Mouse (Mus musculus): Measurements from ENCODE around the gene Atg7.
"Not testable (repeated sequence)": the region's sequence is repeated elsewhere in the genome, so short reads cannot be mapped to it uniquely, and the experiment has no call there.

The Atg7 gene

DNA sequence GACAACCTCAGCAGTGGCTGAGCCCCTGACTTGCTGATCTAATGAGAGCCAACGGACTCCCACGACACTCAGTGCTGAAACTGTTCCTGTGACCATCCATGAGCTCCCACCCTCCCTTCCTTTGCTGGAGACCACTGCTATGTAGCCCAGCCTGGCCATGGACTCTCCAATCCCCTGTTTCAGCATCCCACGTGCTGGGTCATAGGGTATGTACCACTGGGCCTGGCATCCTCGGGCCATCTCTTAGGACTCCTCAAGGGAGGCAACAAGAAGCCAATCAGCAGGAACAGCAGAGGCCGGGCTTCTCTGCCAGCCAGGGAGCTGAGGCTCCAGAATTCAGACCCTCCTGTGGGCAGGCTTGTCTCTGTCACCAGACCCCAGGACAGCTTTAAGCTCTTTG lies 239.3 kb downstream of the Atg7 start:
- no peak for DNase-seq (ENCODE audit: low spot score)

DNA sequence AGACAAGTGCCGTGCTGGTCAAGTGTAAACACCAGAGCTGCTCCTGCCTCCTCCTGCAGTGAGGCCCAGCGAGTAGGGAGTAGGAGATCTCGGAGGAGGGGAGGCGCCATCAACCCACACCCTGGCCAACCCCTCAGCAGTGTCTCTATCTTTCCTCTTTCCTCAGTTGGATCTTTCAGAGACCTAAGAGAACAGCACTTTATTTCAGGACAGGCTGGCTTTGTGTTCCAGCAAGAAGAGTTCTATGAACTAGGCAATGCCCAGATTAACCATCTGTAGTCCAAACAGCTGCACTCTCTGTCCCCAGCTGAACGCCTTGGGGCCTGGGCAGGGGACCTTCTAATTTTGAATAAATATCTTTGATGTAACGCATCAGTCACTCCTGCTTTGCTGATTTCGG lies 239.8 kb downstream of the Atg7 start:
- peak; percentile 49 for DNase-seq (ENCODE audit: low spot score)

DNA sequence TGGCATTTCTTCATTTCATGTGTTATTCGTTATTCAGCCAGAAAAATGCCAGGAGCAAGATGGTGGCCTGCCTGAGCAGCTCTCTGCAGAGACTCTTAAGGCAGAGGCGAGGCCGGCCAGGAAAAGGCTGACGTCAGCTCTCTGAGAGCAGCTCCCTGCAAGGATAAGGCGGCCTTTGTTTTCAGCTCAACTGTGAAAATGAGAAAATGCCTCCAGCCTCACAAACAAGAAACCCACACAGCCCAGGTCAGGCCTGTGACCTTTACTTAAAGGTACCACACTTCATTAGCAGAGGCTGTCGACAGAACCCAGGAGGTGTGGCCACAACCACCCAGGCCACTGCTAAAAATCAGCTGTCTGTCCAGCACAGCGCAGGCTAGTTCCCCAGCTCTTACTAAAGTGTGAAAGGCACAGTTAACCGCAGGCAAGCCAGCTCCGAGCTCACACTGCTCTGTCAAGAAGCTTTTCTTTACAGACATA lies 240.4 kb downstream of the Atg7 start:
- peak; percentile 96 for DNase-seq (ENCODE audit: low spot score)

DNA sequence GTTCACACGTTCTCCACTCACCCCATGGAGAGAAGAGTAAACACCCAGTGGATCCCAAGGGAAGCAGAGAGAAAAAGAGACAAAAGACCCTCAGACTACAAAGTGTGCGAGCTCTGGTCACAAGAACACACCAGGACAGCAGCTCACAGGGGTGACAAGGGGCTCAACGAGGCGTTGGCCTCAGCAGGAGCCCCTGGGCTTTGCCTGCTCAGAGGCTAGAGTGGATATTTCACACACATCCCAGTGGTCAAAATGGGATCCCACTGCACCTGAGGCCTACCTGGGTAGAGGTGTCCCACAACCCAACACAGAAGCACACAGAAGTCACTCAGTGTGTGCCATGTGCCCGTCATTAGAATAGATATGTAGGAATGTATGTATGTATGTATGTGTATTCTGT lies 242.2 kb downstream of the Atg7 start:
- no peak for DNase-seq (ENCODE audit: low spot score)

DNA sequence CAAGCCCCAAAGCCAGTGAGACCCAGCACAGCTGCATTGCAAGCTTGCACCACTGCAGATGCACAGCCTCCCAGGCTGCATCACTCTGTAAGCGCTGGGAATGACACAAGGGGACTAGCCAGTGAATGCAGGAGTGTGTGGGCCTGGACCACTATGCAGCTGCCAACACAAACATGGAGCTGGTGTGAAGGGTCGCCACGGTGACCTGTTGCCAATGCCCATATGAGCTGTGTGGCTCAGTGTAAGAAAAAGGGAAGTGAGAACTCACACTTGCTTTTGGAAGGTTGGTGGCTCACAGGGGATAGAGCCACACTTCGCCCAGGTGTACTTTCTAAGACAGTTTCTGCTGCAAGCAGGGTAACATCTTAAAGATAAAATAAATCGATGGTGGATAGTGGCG lies 243.1 kb downstream of the Atg7 start:
- DNase-seq (ENCODE audit: low spot score): no peak

DNA sequence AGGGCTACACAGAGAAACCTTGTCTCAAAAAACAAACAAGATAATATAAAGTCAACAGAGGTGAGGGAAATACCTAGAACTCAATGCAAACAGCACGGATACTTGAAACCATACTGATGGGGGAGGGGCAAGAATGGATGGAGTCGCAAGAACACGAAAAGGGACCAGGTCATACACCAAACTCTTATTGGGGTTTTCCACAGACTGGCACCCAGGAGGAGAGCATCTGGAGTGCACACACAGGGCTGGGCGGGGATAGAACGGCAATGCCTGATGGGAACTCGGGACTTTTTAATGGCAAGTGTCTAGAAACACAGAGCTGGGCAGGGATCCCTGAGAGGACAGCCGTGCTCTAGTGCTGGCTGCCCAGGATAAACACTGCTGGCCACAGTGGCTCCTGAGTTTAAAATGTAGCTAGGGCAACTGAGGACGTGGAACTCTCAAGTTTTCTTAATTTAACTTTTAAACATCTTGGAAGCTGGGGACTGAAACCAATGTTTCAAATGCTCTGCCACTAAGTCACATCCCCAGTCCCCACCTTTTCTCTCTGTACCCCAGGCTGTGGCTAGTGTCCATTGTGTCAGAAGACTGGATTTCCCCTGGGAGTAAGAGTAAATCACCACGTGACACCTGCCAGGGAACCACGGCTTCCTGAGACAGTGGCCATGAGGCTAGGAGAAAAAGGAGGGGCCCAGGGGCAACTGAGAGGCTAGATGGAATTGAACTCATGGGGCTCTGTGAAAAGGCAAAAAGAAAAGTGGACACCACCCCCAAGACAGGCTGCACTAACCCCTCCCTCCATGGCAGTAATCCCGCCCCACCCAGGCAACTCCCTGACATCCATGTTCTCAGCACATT lies 243.8 kb downstream of the Atg7 start:
- no peak for DNase-seq (ENCODE audit: low spot score)

DNA sequence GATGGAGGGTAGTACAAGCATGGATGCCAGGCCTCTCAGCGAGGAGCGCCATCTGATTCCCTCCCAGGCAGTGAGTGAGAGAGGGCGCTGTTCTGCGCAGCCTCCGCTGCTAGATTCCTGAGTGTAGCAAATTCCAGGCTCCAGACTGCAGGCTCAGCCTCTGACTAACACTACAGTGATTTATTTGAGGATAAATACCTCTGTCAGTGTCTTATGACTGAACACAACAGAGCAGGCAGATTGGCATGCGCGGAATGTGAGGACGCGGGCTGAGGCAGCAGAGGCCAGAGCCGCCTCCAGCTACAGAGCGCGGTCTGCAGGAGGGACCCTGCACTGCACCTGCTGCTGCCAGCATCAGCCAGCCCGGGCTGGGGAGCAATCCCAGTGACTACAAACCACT lies 246.0 kb downstream of the Atg7 start:
- peak; percentile 88 for DNase-seq (ENCODE audit: low spot score)

DNA sequence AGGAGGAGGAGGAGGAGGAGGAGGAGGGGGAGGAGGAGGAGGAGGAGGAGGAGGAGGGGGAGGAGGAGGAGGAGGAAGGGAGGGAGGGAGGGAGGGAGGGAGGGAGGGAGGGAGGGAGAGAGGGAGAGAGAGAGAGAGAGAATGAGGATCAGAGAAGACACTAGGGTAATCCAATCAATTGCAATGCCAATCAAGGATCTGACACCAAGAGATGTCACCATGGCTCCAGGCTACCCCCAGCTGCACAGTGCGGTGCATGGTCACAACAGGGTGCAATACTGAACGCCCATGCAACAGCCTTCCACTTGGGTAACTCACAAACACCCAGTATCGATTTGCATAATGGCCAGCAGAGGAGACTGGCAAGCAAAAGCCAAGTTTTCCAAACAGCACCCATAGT lies 247.1 kb downstream of the Atg7 start:
- not testable (repeated sequence) for DNase-seq (ENCODE audit: low spot score)

DNA sequence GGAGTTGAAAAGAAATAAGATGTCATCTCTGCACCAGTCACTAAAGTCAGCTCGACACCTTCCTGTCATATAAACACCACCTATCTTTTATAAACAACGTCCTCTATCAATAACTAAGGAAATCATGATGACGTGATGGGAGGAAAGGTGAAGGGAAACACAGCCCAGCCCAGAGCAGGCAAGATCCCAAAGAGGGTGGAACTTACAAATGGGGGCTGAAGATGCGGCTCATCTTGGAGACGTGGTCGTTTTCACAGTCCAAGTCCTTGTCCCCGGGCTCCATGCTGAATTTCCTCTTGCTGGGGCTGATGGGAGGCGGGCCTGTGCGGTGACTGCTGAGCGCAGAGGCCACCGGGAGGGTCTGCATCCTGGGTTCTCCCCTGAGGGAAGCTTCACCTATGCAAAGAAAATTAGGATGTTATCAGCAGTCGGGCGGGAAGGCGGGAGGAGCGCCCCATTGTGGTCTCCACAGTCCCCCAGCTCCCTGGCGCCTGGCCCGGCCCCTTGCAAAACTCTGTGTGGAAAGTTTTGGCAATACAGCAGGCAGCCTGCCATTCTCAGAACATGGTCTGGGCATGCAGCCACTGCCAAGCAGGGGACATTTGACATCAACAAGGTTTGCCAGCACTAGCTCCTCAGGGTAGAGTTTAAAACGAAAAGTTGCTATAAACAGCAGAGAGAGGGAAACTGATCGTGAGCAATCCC lies 247.7 kb downstream of the Atg7 start:
- no peak for DNase-seq (ENCODE audit: low spot score)

DNA sequence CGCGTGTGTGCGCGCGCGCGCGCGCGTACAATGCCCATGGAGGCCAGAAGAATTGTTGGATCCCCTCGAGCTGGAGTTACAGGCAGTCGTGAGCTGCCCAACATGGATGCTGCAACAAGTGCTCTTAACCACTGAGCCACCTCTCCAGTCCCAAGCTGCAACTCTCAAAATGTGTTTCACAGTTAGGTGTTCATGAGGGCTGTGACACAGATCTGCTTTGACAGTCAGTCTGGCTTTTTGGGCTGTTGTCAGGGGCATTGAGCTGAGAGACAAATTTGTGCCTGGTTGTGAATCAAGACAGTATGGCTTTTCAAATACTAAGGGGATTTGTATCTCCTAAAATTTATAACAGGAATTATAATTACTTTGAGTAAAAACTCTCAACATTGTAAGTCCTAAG lies 248.4 kb downstream of the Atg7 start:
- no peak for DNase-seq (ENCODE audit: low spot score)

DNA sequence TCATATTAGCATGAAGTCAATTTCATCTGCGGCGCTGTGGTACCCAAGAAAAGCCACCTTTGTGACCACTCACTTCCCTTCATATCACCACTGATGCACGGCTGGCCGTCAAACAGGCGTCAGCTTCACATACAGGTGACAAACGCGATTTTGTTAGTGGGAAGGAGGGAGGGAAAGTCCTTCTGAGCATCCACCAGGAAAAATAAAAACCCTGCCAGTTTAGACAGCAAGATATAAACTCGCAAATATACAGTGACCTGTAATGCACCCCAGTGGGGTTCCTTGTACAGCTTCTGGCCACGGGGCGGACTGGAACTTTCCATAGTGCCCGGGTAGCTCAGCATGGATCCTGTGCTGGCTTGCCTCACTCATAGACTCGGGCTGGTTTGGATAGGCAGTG lies 248.9 kb downstream of the Atg7 start:
- no peak for DNase-seq (ENCODE audit: low spot score)

DNA sequence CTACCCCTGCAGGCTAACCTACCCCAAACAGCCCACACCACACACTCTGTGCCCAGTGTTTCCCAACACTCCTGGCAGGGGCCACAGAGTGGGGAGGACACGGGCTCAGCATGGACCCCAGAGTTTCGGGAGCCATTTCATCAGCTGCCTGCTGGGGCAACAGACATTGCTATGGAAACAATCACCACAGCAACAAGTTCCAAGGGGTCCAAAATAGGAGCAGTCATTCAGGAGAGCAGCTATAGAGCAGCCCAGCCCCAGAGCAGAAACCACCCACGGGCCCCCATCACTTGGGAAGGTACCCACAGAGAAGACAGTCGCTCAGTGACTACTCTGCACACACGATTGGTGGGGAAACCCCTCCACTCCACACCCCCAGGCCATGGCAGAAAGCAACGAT lies 249.5 kb downstream of the Atg7 start:
- DNase-seq (ENCODE audit: low spot score): peak; percentile 80

DNA sequence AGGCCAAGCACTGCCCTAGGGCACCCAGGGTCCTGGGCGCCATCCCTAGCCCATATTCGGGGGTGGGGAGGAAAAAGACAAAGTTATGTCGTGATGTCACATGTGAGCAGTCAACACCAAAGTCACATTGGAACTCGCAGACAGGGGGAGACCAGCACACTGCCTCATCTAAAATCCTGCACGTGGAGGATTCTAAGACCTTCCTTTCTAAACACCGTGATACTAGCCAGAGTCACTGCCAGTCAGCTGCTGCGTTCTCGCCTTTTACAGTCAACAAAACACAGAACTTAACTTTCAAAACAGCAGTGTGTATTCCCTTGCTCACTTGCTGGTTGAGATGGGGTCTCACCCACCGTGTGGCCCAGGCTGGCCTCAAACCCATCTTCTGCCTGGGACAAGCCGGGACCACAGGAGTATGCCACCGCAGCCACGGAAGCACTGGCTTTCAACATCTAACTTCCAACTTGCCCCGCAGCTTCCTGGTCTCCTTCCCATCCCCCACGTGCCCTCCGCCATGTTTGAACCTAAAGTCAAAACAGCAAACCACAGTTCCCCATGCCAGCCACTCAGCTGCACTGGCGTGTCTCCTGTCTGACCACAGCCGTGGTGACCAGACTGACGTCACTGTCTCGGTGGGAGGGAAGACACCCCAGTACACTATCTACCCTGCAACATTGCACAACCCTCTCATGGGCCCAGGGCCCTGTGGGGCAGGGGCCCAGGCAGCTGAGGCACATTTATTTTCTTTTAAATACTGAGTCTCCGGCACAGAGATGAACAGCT lies 250.7 kb downstream of the Atg7 start:
- no peak for DNase-seq (ENCODE audit: low spot score)

DNA sequence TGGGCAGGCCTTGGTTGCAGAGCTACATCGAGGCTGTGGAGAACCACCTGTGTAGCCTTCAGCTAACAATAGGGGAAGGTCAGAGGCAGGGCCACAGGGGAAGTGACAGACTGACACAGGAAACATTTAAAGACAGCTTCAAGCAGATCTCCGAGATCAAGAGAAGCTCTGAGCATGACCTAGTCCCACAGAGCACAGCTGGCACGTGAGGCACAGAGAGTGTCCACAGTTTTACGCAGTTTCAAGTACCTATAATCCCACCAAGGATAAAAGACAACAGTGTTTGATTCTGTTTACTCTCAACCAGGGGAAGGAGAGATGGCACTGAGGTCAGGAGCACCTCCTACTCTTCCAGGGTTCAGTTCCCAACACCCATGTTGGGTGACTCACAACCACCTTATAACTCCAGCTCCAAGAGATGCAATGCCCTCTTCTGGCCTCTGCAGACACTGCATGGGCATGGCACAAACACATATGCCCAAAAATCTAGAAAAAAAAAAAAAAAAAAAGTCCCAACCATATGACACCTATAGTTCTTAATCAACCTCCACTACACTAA lies 251.7 kb downstream of the Atg7 start:
- DNase-seq (ENCODE audit: low spot score): no peak

DNA sequence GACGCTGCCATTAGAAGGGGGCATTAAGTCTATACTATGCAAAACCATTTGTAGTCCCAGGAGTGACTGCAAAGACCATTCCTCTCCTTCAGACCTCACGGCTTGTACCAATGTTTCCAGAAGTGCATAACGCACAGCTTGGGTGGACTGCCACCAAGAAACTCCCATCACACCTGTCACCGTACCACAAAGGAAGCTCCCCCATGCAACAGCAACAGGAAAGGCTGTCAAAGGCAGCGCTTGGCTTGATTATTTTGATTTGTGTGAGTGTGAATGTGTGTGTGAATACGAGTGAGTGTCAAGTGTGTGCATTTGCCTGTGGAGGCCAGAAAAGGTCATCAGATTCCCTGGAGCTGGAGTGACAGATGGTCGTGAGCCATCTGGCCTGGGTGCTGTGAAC lies 252.3 kb downstream of the Atg7 start:
- no peak for DNase-seq (ENCODE audit: low spot score)

DNA sequence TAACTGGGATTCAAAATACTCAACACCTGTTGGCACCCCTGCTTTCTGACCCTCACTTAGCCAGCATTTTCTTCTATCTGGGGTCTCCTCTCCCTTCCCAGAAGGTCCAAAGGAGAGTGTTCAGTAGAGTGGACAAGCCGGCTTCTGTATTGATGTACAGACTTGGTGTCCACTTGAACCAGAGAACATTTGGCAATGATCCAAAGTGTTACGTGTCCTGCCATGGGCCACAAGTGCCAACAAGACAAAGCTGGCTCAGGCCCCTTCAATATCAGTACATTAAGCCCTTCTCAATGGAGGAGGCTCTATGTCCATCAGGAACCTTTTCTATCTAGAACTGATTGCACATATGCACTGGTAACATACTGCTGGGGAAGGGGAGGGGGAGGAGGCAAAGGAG lies 253.4 kb downstream of the Atg7 start:
- DNase-seq (ENCODE audit: low spot score): no peak

DNA sequence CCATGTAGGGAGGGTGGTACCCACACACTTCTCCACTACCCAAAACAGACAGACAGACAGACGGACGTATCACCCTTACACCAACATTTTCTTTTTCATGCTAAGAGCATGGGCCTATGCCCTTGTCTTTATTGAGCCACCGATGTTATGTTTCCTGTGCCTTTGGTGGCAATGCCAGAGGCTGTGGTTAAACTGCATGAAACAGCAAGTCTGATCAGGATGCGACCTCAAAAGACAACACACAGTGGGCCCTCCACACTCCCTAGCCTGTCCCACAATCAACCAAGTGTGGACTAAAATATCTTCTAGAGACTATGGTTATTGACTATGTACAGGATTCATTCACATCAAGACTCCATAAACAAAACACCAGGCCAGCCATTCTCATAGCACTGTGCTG lies 256.1 kb downstream of the Atg7 start:
- no peak for DNase-seq (ENCODE audit: low spot score)

DNA sequence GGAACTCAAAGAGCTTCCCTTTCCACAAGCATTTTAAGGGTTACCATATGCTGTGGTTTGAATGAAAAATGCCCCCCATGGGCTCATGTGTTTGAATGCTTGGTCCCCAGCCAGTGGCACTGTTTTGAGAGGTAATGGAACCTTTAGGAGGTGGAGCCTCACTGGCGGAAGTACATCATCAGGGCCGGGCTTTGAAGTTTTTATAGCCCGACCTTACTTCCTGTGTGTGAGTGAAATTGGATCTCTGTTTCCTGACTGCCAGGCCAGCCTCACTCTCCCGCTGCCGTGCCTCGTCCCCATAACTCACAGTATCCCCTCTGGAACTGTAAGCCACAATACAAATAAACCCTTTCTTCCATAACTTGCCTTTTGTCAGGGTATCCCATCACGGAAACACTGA lies 256.8 kb downstream of the Atg7 start:
- peak; percentile 77 for DNase-seq (ENCODE audit: low spot score)

DNA sequence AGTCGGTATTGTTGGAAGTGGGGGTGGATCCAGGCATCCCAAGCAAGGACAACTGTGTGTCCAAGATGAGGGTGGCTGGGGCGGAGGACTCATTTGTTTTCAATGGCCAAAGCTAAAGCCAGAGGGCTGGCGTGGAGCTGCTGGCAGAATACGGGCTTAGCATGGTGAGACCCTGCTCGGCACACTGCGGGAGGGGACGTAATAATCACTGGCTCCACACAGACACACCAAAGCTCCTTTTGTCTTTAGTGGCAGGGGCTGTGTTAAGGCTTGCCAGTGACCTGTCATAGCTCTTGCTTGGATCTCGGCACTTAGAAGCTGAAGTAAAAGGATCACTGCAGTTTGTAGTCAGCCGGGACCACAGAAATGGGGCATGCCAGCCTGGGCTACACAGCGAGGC lies 257.3 kb downstream of the Atg7 start:
- DNase-seq (ENCODE audit: low spot score): no peak

DNA sequence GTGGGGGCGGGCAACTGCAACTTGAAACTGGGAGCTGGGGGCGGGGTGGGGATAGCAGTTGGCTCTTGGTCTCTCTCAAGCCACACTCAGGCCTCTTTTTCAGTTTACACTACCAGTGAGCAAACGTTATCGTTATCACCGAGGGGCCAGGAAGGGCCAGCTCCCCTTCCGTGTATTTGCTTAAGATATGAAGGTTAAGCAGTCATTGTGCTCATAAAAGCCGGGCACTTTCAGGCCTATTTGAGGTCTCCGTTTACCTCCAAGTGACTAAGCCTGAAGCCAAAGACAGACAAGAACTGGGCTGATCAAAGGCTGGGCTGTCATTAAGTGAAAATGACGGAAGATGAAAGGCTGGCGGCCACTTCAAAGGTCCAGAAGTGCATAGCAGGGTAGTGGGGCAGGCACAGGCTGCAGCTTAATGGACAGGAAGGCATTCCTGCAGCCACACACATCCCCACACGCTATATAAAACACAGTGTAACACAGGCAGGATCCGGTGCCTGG lies 258.5 kb downstream of the Atg7 start:
- peak; percentile 86 for DNase-seq (ENCODE audit: low spot score)

DNA sequence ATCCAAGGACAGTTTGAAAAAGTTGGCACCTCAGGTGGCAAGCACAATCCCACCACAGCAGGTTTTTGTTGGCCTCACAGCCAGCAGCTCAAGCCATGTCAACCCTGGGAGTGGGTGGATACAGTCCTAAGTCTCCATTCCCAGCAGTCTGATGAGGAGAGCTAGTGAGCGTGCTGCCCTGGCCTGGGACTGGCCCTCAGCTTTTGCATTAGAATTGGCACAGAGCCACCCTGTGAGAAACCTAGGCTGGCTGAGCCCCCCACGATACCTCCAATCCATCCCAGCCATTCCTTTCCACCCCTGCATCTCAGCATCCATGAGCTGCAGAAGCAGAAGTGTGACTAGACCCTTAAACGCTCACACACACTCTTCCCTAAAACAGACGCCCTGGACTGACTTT lies 259.0 kb downstream of the Atg7 start:
- no peak for DNase-seq (ENCODE audit: low spot score)

DNA sequence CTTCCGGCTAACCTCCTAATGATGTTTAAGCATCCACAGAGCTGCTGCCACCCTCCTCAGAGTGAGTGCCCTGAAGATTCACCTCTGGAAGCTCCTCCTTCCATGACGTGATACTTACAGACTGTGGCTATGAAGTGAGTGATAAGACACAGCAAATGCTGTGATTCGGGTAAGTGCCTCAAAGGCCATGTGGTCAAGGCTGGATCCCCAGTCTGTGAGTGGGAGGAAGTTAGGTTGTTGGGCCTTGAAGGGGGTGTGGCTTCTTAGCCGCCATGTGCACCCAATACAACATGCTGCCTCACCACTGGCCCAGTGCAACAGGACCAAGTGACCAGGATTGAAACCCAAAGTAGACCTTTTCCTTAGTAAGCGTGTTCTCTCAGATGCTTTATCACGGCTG lies 261.3 kb downstream of the Atg7 start:
- no peak for DNase-seq (ENCODE audit: low spot score)

All from embryo, embryonic 10.5 days (tissue).